Mouse (Mus musculus): ENCODE measurements around the gene Saysd1.

The Saysd1 gene

GRCm38 (mm10) chr14:20138484-20139355 is at the start of gene Saysd1:
Saysd1 (minus strand) TSS chr14:20138534.
- no peak for DNase-seq (ENCODE audit: low spot score)

- no peak for DNase-seq (ENCODE audit: low spot score)
Observed at GRCm38 (mm10) chr14:20185426-20185825, 47.1 kb upstream of the Saysd1 start.

- peak; percentile 74 for DNase-seq (ENCODE audit: low spot score)
Observed at GRCm38 (mm10) chr14:20183701-20184100, 45.4 kb upstream of the Saysd1 start.

GRCm38 (mm10) chr14:20182596-20182995 is 44.3 kb upstream of the Saysd1 start:
- DNase-seq (ENCODE audit: low spot score): no peak

- DNase-seq (ENCODE audit: low spot score): peak; percentile 88
Observed at GRCm38 (mm10) chr14:20181466-20181921, 43.2 kb upstream of the Saysd1 start, which contains the start of gene Kcnk5. Kcnk5 (minus strand) TSS chr14:20181809.

GRCm38 (mm10) chr14:20180751-20181162 is 42.4 kb upstream of the Saysd1 start:
- DNase-seq (ENCODE audit: low spot score): peak; percentile 21

- no peak for DNase-seq (ENCODE audit: low spot score)
Observed at GRCm38 (mm10) chr14:20180304-20180703, 42.0 kb upstream of the Saysd1 start.

GRCm38 (mm10) chr14:20179731-20180280 is 41.5 kb upstream of the Saysd1 start:
- DNase-seq (ENCODE audit: low spot score): no peak

GRCm38 (mm10) chr14:20179080-20179479 is 40.7 kb upstream of the Saysd1 start:
- no peak for DNase-seq (ENCODE audit: low spot score)

GRCm38 (mm10) chr14:20178593-20178992 is 40.3 kb upstream of the Saysd1 start:
- no peak for DNase-seq (ENCODE audit: low spot score)

- DNase-seq (ENCODE audit: low spot score): no peak
Observed at GRCm38 (mm10) chr14:20177494-20178123, 39.3 kb upstream of the Saysd1 start.

- no peak for DNase-seq (ENCODE audit: low spot score)
Observed at GRCm38 (mm10) chr14:20175705-20176104, 37.4 kb upstream of the Saysd1 start.

- DNase-seq (ENCODE audit: low spot score): no peak
Observed at GRCm38 (mm10) chr14:20175114-20175513, 36.8 kb upstream of the Saysd1 start.

GRCm38 (mm10) chr14:20174696-20175095 is 36.4 kb upstream of the Saysd1 start:
- DNase-seq (ENCODE audit: low spot score): no peak

GRCm38 (mm10) chr14:20173873-20174490 is 35.6 kb upstream of the Saysd1 start:
- no peak for DNase-seq (ENCODE audit: low spot score)

- DNase-seq (ENCODE audit: low spot score): no peak
Observed at GRCm38 (mm10) chr14:20172924-20173323, 34.6 kb upstream of the Saysd1 start.

GRCm38 (mm10) chr14:20172509-20172908 is 34.2 kb upstream of the Saysd1 start:
- no peak for DNase-seq (ENCODE audit: low spot score)

GRCm38 (mm10) chr14:20171840-20172239 is 33.5 kb upstream of the Saysd1 start:
- DNase-seq (ENCODE audit: low spot score): no peak

GRCm38 (mm10) chr14:20169251-20169650 is 30.9 kb upstream of the Saysd1 start:
- no peak for DNase-seq (ENCODE audit: low spot score)

- no peak for DNase-seq (ENCODE audit: low spot score)
Observed at GRCm38 (mm10) chr14:20168478-20168877, 30.1 kb upstream of the Saysd1 start.

GRCm38 (mm10) chr14:20168054-20168453 is 29.7 kb upstream of the Saysd1 start:
- DNase-seq (ENCODE audit: low spot score): no peak

GRCm38 (mm10) chr14:20165413-20165812 is 27.1 kb upstream of the Saysd1 start:
- no peak for DNase-seq (ENCODE audit: low spot score)
